Mouse (Mus musculus) brain, embryonic 14.5 days (tissue): ENCODE results near the gene Negr1.

Experiments
- CTCF ChIP-seq: fragments of 200-500 bp; IDR thresholded peaks from 2 replicates; pipeline ENCODE4 v1.5.1; 2012; ENCODE audit warnings: inconsistent platforms, mild to moderate bottlenecking, moderate library complexity, borderline replicate concordance; ENCODE audit not compliant: insufficient read depth, insufficient read length; ENCODE audit errors: extremely low read depth
- POLR2A ChIP-seq: fragments of 200-500 bp; IDR thresholded peaks from 2 replicates; pipeline ENCODE4 v1.6.1; 2012; ENCODE audit warnings: mild to moderate bottlenecking, inconsistent platforms, borderline replicate concordance; ENCODE audit not compliant: poor library complexity, insufficient read depth, insufficient read length, severe bottlenecking; ENCODE audit errors: extremely low read depth

GRCm38 (mm10) chr3:157098417-157098816 is 536.8 kb downstream of the Negr1 start:
- TF ChIP-seq CTCF: no peak
- no peak for TF ChIP-seq POLR2A
